Mouse (Mus musculus): Measurements from ENCODE around the gene Spast.
A peak's percentile ranks its signal among the peaks of the same experiment; 100 is the strongest.
"Not testable (repeated sequence)": the region's sequence is repeated elsewhere in the genome, so short reads cannot be mapped to it uniquely, and the experiment has no call there.

The Spast gene

DNA sequence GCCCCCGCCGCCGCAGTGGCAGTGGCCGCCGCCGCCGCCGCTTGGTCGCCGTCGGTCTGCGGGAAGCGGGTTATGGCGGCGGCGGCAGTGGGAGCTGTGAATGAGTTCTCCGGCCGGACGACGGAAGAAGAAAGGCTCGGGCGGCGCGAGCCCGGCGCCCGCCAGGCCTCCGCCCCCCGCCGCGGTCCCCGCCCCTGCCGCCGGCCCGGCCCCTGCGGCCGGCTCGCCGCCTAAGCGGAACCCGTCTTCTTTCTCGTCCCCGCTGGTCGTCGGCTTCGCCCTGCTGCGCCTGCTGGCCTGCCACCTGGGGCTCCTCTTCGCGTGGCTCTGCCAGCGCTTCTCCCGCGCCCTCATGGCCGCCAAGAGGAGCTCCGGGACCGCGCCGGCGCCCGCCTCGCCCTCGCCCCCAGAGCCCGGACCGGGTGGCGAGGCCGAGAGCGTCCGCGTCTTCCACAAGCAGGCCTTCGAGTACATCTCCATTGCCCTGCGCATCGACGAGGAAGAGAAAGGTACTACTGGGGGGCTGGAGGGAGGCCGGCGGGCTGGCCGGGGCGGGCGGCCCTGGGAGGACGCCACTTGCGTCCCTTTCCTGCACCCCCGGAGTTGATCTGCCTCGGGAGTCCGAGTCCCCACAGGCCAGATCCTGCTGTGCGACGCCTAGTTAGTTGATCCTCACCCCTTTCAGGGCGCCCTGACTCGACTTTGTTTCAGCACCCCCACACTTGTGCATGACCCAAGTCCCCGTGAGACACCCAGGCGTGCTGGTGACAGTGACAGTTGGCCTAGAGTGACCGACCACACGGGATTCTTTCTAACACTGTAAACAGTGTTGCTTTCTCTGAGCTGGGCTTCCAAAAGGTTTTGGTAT lies at the start of gene Spast:
Gene Spast, plus strand, starts transcription at position 51 of the 868 bp plus-strand sequence.
- DNase-seq = peak; percentile 73 to 89

DNA sequence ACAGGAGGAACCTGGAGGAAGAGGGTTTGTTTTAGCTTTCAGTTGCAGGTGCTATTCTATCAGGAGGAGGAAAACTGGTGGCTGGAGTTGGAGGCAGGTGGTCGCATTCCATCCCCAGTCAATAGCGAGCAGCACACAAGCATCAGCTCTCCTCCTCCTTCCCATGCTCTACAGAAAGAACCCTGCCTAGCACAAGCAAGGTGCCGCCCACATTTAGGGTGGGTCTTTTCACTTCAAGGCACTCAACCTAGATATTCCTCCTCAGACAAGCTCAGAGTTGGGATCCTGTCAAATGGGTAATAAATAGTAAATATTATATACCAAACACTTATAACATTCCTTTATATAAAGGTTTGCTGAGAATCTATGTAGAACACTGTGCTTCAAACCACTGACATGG lies 48.6 kb upstream of the Spast start:
- no peak for DNase-seq

GRCm38 (mm10) chr17:74290869-74291268 lies 47.9 kb upstream of the Spast start:
- DNase-seq = no peak

GRCm38 (mm10) chr17:74291640-74292361 lies 47.0 kb upstream of the Spast start:
- DNase-seq = no peak

DNA sequence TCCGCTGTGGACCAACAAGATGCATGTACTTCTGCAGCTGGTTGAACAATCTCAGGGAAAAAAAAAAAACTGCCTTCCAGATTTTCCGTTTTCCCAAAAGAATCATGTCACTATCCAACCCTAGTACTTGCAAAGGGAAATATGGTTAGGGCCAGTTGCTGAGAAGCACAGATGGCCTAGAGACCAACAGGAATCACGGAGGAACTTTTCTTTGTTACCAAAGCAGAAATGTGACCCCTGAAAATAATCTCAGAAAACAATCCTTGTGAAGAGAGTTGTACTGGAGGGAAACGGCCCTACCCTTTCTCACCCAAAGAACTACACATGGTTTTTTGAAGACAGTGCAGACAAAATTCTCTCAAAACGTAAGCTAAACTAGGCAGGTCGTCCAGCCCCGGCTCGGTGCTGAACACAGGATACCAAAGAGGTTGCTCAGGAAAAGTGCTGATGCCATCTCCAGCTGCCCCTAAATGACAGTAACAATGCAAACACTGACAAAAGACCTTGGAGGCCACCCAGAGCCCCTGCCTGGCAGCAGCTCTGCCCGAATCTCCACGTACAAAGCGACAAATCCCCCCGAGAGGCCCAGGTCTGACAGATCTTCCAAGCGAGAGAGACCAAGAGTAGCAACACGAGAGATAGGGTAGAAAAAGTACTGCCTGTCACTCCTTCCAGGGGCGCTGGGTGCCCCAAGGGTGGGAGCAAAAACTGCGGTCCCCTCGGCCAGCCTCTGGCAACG lies 44.9 kb upstream of the Spast start:
- DNase-seq = peak in 1 of 2 experiments; percentile 50

GRCm38 (mm10) chr17:74294426-74295025 lies 44.3 kb upstream of the Spast start:
- peak; percentile 91 to 92 for DNase-seq

DNA sequence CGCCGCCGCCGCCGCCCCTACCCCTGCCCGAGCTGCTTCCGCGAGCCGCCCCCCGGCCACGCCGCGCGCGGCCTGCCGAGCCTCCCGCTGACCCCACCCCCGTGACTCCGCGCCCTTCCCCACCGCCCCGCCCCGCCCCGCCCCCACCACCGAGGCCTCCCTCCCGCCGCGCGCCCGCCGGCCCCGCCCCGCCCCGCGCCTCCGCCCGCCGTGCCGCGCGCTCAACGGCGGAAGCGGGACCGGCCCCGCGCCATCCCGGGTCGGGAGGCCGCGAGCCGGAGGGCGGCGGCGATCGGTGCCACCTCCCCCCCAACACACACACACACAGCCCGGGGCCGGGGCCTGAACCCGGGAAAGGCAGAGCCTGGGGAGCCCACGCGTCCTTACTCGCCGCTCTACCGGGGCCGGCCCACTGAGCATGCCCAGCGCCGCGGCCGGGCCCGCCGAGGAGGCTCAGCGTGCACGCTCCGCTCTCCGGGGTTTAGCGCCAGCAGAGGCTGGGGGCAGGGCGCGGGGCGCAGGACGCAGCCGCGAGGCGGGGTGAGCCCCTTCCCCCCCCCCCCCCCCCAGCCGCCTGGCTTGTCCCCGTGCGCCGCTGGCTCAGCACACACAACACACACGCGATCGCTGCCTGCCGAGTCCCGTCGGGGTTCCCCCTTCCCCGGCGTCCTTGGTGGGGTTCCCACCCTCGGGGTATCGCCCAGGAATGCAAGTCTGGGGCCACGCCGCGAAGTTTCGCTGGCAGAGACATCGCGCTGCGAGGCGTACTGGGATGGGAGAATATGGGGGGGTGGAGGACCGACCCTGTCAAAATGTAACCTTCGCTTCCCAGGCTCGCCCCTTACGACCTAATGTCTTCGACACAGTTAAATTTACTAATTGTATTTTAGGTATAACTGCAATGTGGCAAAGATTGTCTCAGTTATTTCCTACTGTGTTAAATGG lies 43.5 kb upstream of the Spast start, which contains the start of gene Memo1:
Gene Memo1, minus strand, starts transcription at position 496 of the 945 bp plus-strand sequence.
- DNase-seq = peak; percentile 86 to 90

DNA sequence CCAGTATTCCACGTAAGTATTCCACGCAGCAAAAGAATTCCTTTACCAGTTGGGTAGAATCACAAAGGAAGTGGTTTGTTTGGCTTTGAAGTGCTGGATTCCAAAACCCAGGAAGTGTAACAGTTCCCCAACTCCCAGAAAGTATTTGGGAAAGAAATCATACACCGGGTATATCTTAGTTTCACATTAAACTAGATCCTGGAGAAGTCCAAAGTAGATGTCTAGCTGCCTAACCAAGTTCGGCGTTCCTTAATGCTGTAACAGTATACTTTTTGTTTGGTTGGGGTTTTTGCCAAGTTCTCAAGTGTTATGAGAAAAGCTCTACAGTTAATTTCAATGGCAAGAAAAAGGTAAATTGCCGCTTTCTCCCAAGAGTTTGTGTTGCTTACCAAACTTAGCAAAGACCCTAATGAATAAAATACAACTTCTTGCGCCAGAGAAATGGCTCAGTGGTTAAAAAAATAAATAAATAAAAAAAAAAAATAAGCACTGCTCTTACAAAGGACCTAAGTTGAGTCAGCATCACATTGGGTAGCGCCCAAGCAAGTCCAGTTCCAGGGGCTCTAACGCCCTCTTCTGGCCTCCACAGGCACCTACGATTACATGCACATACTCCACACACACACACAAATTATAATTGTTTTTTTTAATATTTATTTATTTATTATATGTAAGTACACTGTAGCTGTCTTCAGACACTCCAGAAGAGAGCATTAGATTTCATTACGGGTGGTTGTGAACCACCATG lies 42.5 kb upstream of the Spast start:
- DNase-seq = peak; percentile 29 to 60

DNA sequence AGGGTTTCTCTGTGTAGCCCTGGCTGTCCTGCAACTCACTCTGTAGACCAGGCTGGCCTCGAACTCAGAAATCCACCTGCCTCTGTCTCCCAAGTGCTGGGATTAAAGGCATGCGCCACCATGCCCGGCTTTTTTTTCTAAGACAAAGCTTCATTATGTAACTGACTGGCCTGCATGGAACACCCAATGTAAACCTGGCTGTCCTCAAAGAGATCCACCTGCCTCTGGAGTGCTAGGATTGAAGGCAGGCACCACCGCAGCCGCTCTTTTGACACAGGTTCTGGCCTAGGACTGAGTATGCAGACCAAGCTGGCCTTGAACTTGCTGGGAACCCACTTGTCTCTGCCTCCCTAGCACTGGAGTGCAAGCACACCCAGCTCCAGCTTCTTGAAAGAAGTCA lies 41.8 kb upstream of the Spast start:
- not testable (repeated sequence) for DNase-seq

GRCm38 (mm10) chr17:74300089-74300488 lies 38.7 kb upstream of the Spast start:
- DNase-seq = no peak

DNA sequence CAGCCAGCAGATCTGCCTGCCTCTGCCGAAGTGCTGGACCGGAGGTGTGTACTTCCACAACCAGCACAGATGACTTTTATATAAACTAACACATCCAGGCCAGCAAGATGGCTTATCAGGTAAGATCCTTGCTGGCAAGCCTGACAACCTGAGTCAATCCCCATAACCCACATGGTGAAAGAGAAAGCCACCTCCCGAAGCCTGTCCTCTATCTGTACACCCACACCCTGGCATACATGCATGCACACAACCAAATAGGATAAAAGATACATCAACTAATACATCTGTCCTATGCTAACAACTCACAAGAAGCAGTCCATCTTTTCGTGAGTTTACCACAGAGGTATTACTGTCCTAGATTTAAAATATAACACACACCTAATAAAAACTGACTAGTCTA lies 34.7 kb upstream of the Spast start:
- no peak for DNase-seq

DNA sequence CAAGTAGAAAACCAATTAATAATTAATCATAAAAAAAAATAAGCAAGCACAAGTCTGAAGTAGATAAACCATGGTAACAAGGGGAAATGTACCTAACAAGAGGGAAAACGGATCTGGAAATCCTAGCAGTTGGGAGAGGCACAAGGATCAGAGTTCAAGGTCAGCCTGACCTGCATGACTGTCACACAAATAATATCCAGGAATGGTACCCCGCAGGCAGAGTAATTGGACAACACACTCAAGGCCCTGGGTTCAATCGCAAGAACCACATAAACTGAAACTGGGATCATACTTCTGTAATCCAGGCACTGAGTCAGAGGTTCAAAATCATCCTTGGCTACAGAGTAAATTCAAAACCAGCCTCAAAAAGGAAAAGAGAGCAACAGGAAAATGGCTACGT lies 33.2 kb upstream of the Spast start:
- no peak for DNase-seq

DNA sequence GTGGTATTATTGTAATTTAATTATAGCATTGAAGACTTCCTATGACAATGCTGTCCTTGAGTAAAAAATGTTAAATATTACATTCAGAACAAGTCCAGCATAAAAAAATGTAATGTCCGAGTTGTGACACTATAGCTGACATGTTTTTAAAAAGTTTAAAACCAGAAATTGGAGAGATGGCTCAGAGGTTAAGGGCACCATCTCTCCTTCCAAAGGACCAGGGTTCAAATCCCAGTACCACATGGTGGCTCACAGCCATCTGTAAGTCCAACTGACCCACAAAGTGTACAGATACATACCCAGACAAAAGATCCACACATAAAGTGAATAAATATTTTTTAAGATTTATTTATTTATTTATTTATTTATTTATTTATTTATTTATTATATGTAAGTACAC lies 32.8 kb upstream of the Spast start:
- DNase-seq = no peak

- no peak for DNase-seq
Observed at GRCm38 (mm10) chr17:74315445-74316308, 23.1 kb upstream of the Spast start.

DNA sequence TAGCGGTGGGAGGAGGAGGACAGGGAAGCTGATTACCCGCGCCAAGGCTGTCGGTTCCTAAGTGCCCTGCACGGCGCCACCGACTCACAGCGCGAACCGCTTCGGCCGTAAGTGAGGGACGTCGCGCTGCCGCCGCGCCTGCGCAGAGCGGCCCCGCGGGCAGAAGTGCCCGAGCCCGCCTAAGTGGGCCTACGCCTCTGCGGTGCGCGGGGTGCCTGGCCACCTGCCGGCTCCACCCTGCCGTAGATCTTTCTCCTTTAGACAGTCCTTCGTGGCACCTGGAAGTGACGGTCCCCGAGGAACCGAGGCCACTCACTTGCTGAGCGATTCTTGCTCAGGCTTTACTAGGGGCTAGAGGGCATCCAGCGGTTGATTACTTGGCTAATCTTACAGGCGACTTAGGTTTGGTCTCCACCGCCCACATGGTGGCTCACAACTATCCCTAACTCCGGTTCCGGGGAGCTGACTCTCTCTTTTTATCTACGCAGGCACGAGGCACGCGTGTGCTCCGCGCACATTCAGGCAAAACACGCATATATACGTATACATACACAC lies 22.4 kb upstream of the Spast start:
- peak; percentile 87 to 91 for DNase-seq

DNA sequence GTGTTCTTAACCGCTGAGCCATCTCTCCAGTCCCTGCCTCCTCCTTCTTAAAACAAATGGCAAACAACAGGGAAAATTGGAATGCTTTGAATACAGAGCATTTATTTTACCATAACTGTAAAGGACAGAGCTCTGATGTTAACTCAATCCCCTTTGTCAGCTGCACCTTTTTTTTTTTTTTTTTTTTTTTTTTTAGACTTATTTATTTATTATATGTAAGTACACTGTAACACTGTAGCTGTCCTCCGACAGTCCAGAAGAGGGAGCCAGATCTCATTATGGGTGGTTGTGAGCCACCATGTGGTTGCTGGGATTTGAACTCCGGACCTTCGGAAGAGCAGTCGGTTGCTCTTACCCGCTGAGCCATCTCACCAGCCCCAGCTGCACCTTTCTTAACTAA lies 20.1 kb upstream of the Spast start:
- peak in 1 of 2 experiments; percentile 15 for DNase-seq

DNA sequence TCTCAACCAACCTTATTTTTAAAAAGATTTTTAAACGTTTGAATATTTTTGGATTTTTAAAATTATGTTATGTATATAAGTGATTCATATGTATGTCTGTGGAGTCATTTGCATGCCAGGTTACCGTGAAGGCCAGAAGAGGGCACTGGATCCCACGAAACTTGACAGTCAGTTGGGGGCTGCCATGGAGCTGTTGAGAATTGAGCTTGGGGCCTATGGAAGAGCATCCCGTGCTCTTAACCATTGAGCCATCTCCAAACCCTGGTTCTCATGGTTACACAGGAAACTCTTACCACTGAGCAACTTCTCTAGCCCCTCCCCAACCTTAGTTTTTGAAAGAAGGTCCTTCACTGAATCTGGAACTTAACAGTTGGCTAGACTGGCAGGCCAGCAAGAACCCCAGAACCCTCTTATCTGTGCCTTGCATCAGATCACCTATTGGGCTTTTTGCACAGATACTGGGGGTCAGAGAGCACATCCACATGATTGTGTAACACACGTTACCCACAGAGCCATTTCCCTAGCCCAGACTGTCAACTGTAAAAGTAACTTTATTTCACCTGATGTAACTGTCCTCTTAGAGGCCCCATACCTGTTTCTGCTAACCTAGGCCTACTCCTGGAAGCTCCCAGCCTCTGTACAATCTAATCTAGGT lies 16.3 kb upstream of the Spast start:
- peak in 1 of 2 experiments; percentile 18 for DNase-seq

DNA sequence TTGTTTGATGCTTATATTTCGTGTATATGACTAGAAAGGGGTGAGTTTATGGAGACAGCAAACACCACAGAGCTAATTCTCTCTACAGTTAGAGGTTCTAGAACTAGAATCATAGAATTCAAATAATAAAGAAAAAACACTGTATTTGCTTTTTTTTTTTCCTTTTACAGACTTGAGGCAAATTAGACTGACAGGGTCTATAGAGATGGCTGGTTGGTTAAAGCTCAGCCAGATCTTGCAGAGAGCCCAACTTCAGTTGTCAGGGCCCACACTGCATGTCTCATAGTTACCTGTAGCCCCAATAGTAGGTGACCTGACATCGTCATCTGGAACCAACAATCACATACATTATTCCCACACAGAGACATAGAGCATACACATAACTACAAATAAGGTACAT lies 14.9 kb upstream of the Spast start, which contains the start of gene Dpy30:
Gene Dpy30, minus strand, starts transcription at position 101 of the 400 bp plus-strand sequence.
- no peak for DNase-seq

DNA sequence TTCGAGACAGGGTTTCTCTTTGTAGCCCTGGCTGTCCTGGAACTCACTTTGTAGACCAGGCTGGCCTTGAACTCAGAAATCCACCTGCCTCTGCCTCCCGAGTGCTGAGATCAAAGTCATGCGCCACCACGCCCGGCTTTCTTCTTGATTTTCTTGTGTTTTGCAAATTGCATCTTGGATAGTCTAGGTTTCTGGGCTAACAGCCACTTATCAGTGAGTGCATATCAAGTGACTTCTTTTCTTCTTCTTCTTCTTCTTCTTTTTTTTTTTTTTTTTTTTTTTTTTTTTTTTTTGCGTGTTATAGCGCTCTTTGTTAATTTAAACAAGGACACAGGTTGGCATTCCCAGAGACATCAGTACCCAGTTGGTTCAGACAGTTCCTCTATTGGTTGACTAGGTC lies 11.6 kb upstream of the Spast start:
- DNase-seq = not testable (repeated sequence)
